Mouse (Mus musculus) forebrain, embryonic 16.5 days (tissue): ENCODE results near the gene Tmprss11g. TPM values are rescaled to one million over a fixed set of nuclear protein-coding genes. Genes with fewer than 3 reads are reported as not detected.

Source experiments
- ATAC-seq: fragments of 200-750 bp; cut with Nextera tagmentation; 2 replicates; pipeline ENCODE4 v1.8.0; 2017; ENCODE audit warnings: mild to moderate bottlenecking, moderate library complexity
- H3K27ac ChIP-seq: fragments of 300-500 bp; sonication (generic); 2 replicates; pipeline ENCODE4 v1.5.1; 2014; ENCODE audit warnings: low read length, control low read depth
- H3K27me3 ChIP-seq: fragments of 300-500 bp; sonication (generic); replicated peaks from 2 replicates; pipeline ENCODE4 v1.6.1; 2014; ENCODE audit warnings: low read length; ENCODE audit not compliant: control insufficient read depth, insufficient read depth
- H3K36me3 ChIP-seq: fragments of 300-500 bp; sonication (generic); 2 replicates; pipeline ENCODE4 v1.6.1; 2014; ENCODE audit not compliant: control insufficient read depth, insufficient read depth
- H3K4me1 ChIP-seq: fragments of 300-500 bp; sonication (generic); replicated peaks from 2 replicates; pipeline ENCODE4 v1.6.1; 2014; ENCODE audit warnings: low read length; ENCODE audit not compliant: control insufficient read depth, insufficient read depth
- H3K4me2 ChIP-seq: fragments of 300-500 bp; sonication (generic); 2 replicates; pipeline ENCODE4 v1.6.1; 2014; ENCODE audit warnings: mild to moderate bottlenecking, low read length, control low read depth
- H3K4me3 ChIP-seq: fragments of 300-500 bp; sonication (generic); replicated peaks from 2 replicates; pipeline ENCODE4 v1.5.1; 2014; ENCODE audit warnings: mild to moderate bottlenecking, low read length, control low read depth
- H3K9ac ChIP-seq: fragments of 300-500 bp; sonication (generic); replicated peaks from 2 replicates; pipeline ENCODE4 v1.6.1; 2014; ENCODE audit warnings: low read depth, low read length, control low read depth
- H3K9me3 ChIP-seq: fragments of 300-500 bp; sonication (generic); 2 replicates; pipeline ENCODE4 v1.6.1; 2016; ENCODE audit warnings: low read length; ENCODE audit not compliant: control insufficient read depth
- WGBS: fragments of 180-500 bp; shearing (Covaris S2); extraction: QIAGEN DNeasy Blood & Tissue Kit; methylation state at CpG from one replicate; pipeline ENCODE4 v1.1.7; 2014; 5-methylcytosine and 5-hydroxymethylcytosine counted together
- polyA plus RNA-seq: library from polyadenylated mRNA; unstranded; fragments of >200 nt; fragmentation: Nextera tagmentation; extraction: Ambion mirVana; gene quantifications from 2 replicates; pipeline ENCODE4 v1.2.1, GENCODE M21; 2015

Gene Tmprss11g
- polyA plus RNA-seq, 1 experiment from 2014 or later, result not detected

GRCm38 (mm10) chr5:86439306-86439705 lies 79.1 kb downstream of the Tmprss11g start:
- no peak overlapping the region for H3K4me3 ChIP-seq
- no peaks in the 10 kb centered on the region for H3K4me1 ChIP-seq
- no peaks in the 10 kb centered on the region for H3K36me3 ChIP-seq
- no peak for ATAC-seq
- no peaks in the 10 kb centered on the region for H3K27me3 ChIP-seq
- WGBS, result 69% methylated on average over 2 of the region's 2 CpGs
- H3K9me3 ChIP-seq, result no peaks in the 10 kb centered on the region
- no peak overlapping the region for H3K27ac ChIP-seq
- H3K4me2 ChIP-seq, result no peak overlapping the region
- no peak overlapping the region for H3K9ac ChIP-seq

GRCm38 (mm10) chr5:86438548-86438947 lies 79.9 kb downstream of the Tmprss11g start:
- Histone ChIP-seq H3K36me3 (no peaks in the 10 kb centered on the region), H3K9ac (no peak overlapping the region), H3K4me2 (no peak overlapping the region), H3K27me3 (no peaks in the 10 kb centered on the region), H3K27ac (no peak overlapping the region), H3K4me3 (no peak overlapping the region), H3K9me3 (no peaks in the 10 kb centered on the region), H3K4me1 (no peaks in the 10 kb centered on the region)
- no peak for ATAC-seq

Other genes starting within 250 kb of the Tmprss11g start
- gene Tmprss11c, start 229.3 kb downstream of the Tmprss11g start, polyA plus RNA-seq, result not detected in 2 replicates
- not detected in 2 replicates for gene Tmprss11d, start 145.2 kb downstream of the Tmprss11g start, polyA plus RNA-seq
- not detected in 2 replicates for gene Tmprss11a, start 49.6 kb downstream of the Tmprss11g start, polyA plus RNA-seq
- not detected in 2 replicates for gene Tmprss11f, start 113.8 kb upstream of the Tmprss11g start, polyA plus RNA-seq
- gene Tmprss11b, start 157.8 kb upstream of the Tmprss11g start, polyA plus RNA-seq, result not detected in 2 replicates
- not detected in 2 replicates for gene Tmprss11e, start 227.2 kb upstream of the Tmprss11g start, polyA plus RNA-seq